Mouse (Mus musculus) hindbrain, embryonic 11.5 days (tissue): ENCODE results near the gene Umad1. TPM values are rescaled to one million over a fixed set of nuclear protein-coding genes. Genes with fewer than 3 reads are reported as not detected.

Source experiments
- ATAC-seq: fragments of 200-750 bp; cut with Nextera tagmentation; 2 replicates; pipeline ENCODE4 v1.8.0; 2017; ENCODE audit warnings: mild to moderate bottlenecking, moderate TSS enrichment, moderate library complexity; ENCODE audit not compliant: low FRiP score
- DNase-seq: peaks from one replicate; pipeline ENCODE4 v3.0.0-alpha.2; 2015; ENCODE audit warnings: low spot score
- H3K27ac ChIP-seq: fragments of 300-500 bp; sonication (generic); 2 replicates; pipeline ENCODE4 v1.5.1; 2014; ENCODE audit warnings: mild to moderate bottlenecking, low read depth, low read length
- H3K27me3 ChIP-seq: fragments of 300-500 bp; sonication (generic); 2 replicates; pipeline ENCODE4 v1.6.1; 2014; ENCODE audit warnings: mild to moderate bottlenecking, low read length, moderate library complexity, mixed read lengths; ENCODE audit not compliant: control insufficient read depth, insufficient read depth
- H3K36me3 ChIP-seq: fragments of 300-500 bp; sonication (generic); 2 replicates; pipeline ENCODE4 v1.6.1; 2014; ENCODE audit warnings: mild to moderate bottlenecking, low read length, moderate library complexity, mixed read lengths; ENCODE audit not compliant: control insufficient read depth, insufficient read depth
- H3K4me1 ChIP-seq: fragments of 300-500 bp; sonication (generic); replicated peaks from 2 replicates; pipeline ENCODE4 v1.6.1; 2014; ENCODE audit warnings: low read length, mixed read lengths; ENCODE audit not compliant: control insufficient read depth, insufficient read depth
- H3K4me2 ChIP-seq: fragments of 300-500 bp; sonication (generic); replicated peaks from 2 replicates; pipeline ENCODE4 v1.6.1; 2014; ENCODE audit warnings: mild to moderate bottlenecking, low read depth, low read length
- H3K4me3 ChIP-seq: fragments of 300-500 bp; sonication (generic); 2 replicates; pipeline ENCODE4 v1.5.1; 2014; ENCODE audit warnings: low read depth, low read length
- H3K9ac ChIP-seq: fragments of 300-500 bp; sonication (generic); 2 replicates; pipeline ENCODE4 v1.6.1; 2014; ENCODE audit warnings: low read depth, low read length
- H3K9me3 ChIP-seq: fragments of 300-500 bp; sonication (generic); 2 replicates; pipeline ENCODE4 v1.6.1; 2016; ENCODE audit warnings: low read length; ENCODE audit not compliant: control insufficient read depth
- WGBS: fragments of 180-500 bp; shearing (Covaris S2); extraction: QIAGEN DNeasy Blood & Tissue Kit; methylation state at CpG from one replicate; pipeline ENCODE4 v1.1.7; 2014; 5-methylcytosine and 5-hydroxymethylcytosine counted together
- polyA plus RNA-seq: library from polyadenylated mRNA; unstranded; fragments of >200 nt; fragmentation: Nextera tagmentation; extraction: Ambion mirVana; gene quantifications from 2 replicates; pipeline ENCODE4 v1.2.1, GENCODE M21; 2014

The Umad1 gene
- polyA plus RNA-seq, 1 experiment from 2014 or later = 28.8 TPM

DNA sequence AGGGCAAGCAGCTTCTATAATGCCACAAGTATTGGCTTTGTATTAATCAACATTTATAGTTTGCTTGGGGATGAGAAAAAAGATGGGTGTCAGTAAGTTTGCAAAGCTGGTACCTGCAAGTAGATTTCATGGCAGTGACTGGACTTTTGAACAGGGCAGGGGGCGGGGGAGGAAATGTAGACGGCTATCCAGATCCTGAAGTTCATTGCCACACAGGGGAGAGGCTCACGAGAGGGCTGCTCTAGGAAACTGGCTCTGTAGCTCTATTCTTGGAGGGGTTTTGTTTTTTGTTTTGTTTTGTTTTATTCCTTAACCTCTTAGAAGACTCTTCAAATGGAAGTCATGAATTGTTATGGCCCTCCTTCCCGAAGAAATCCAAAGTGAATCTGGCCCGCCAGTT lies 162.3 kb downstream of the Umad1 start:
- ATAC-seq = no peak

DNA sequence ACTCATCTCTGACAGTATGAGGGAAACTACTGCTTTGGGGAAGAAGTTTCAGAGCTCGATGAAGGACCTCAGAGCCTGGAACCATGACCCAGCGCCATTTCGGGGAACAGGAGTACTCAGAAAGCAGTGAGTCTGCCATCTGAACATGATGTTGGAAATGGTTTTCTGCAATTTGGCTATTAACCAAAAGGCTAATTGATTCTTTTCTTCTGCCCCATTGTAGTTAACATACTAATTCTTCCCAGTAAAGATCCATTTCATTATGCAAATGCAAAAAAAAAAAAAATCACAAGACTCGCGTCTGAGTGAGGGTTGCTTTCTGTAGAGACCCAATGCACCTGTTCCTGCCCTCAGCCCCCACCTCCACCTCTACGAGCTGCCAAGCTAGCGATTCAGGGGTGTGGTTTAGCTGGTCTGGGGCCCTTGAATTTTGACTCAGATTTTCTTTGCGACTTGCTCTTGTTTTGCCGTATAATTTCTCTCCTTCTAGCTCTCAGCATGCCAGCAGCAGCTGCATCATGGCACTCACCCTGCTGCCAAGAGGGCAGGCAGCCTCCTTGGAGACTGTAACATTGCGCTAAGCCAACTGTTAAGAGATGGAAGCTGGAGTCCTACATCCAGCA lies 163.0 kb downstream of the Umad1 start:
- Histone ChIP-seq H3K9me3 (no peaks in the 10 kb centered on the region), H3K36me3 (no peaks in the 10 kb centered on the region), H3K27me3 (no peaks in the 10 kb centered on the region), H3K4me2 (no peak overlapping the region), H3K4me1 (no peaks in the 10 kb centered on the region), H3K27ac (no peak overlapping the region), H3K4me3 (no peak overlapping the region), H3K9ac (no peak overlapping the region)
- 74% methylated on average over 10 of the region's 10 CpGs for WGBS
- DNase-seq (no peak), ATAC-seq (no peak)

More for the DNA sequence above, 162.3 kb downstream of the Umad1 start:
- no peak overlapping the region for H3K4me2 ChIP-seq
- H3K4me3 ChIP-seq = no peak overlapping the region
- no peak for DNase-seq
- H3K27ac ChIP-seq = no peak overlapping the region
- no peak overlapping the region for H3K9ac ChIP-seq
- no peaks in the 10 kb centered on the region for H3K36me3 ChIP-seq
- H3K27me3 ChIP-seq = no peaks in the 10 kb centered on the region
- WGBS = 83% methylated on average over 5 of the region's 5 CpGs
- no peaks in the 10 kb centered on the region for H3K9me3 ChIP-seq
- no peaks in the 10 kb centered on the region for H3K4me1 ChIP-seq

DNA sequence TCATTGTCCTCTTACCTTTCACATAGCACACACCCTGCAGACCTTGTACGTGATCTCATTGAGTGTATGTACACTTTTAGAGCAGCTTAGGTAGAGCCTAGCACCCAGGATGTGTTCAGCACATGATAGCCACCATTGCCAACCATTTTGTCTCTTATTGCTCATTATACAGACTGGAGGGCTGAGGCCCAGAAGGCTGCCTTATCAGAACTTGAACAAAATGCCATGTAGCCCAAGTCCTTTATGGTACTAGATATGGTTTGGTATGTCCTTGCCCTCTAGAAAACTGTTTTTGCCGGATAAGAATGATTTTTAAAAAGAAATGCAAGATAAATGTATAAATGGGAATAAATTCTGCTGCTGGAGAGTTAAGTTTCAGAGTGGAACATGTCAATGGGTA lies 164.1 kb downstream of the Umad1 start:
- no peak overlapping the region for H3K9ac ChIP-seq
- no peak for DNase-seq
- H3K4me1 ChIP-seq = no peaks in the 10 kb centered on the region
- H3K27ac ChIP-seq = no peak overlapping the region
- no peak for ATAC-seq
- no peaks in the 10 kb centered on the region for H3K9me3 ChIP-seq
- 88% methylated on average over 2 of the region's 2 CpGs for WGBS
- H3K36me3 ChIP-seq = no peaks in the 10 kb centered on the region
- no peaks in the 10 kb centered on the region for H3K27me3 ChIP-seq
- no peak overlapping the region for H3K4me2 ChIP-seq
- H3K4me3 ChIP-seq = no peak overlapping the region

DNA sequence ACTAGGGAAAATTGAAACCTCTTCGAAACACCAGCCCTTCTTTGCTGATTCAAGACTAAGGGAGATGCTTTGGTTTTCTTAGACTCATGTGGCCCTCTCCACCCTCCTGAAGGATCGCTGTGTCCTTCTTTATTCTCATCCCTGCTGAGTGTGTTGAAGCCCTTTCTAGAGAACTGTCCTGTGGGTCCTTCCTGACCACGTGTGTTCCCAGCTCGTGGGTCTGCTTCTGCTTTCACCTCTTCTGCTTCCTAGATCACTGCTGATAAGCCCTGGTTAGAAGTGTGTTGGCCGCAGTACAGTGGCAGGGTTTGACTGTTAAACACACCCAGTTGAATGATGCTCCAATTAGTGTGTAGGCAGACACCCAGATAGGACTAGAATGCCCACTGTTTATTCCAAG lies 168.6 kb downstream of the Umad1 start:
- ATAC-seq (no peak), DNase-seq (no peak)
- no peak overlapping the region for H3K4me2 ChIP-seq
- no peaks in the 10 kb centered on the region for H3K27me3 ChIP-seq
- no peaks in the 10 kb centered on the region for H3K36me3 ChIP-seq
- H3K4me3 ChIP-seq = no peak overlapping the region
- WGBS = 86% methylated on average over 5 of the region's 5 CpGs
- no peaks in the 10 kb centered on the region for H3K4me1 ChIP-seq
- H3K27ac ChIP-seq = no peak overlapping the region
- H3K9me3 ChIP-seq = no peaks in the 10 kb centered on the region
- no peak overlapping the region for H3K9ac ChIP-seq

DNA sequence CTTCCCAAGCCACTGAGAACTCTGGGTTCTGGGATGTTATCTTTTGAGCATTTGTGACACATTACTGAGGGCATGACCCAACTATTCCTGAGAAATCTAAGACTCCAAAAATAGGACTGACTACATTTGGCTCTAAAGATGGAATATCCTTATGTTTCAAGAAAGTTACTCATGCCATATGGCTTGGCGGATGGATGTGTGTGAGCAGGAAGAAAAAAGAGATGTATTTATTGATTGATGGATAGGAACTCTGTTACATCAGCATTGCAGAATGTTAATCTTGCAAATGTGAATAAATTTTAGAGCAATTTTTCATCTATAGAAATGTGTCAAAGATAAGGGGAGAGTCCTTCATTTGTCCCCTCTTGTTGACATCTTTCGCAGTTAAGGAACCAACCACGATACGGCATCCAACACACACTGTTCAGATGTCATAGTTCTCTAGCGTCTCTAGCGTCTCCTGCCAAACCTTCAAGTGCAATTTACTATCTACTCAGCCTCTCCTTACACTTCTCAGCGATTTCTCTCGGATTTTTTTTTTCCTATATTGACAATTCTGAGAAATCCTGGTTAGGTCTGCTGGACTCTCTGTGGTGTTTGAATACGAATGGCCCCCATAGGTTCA lies 171.6 kb downstream of the Umad1 start:
- H3K9me3 ChIP-seq = no peaks in the 10 kb centered on the region
- no peaks in the 10 kb centered on the region for H3K27me3 ChIP-seq
- no peak overlapping the region for H3K4me2 ChIP-seq
- no peaks in the 10 kb centered on the region for H3K36me3 ChIP-seq
- H3K4me3 ChIP-seq = no peak overlapping the region
- DNase-seq (no peak), ATAC-seq (no peak)
- H3K27ac ChIP-seq = no peak overlapping the region
- H3K4me1 ChIP-seq = no peaks in the 10 kb centered on the region
- no peak overlapping the region for H3K9ac ChIP-seq
- WGBS = 92% methylated on average over 9 of the region's 9 CpGs

DNA sequence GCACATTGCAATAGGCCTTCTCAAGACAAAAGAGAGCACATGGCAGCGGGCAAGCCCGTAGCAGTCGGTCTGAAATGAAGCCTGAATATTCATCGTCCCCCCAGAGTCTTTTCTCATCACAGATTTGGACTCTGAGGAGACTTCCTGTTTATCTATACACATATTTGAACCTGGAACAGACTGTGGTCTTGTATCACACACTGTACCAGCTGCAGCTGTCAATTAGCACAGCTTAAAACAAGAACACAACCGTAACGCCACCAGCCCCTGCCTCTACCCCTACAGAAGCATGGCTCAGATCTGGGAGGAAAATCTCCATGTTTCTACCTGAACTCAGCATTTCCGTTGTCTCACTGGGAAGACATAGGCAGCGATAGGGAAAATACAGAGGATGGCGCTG lies 174.1 kb downstream of the Umad1 start:
- DNase-seq = no peak
- H3K4me2 ChIP-seq = no peak overlapping the region
- H3K9me3 ChIP-seq = no peaks in the 10 kb centered on the region
- no peaks in the 10 kb centered on the region for H3K27me3 ChIP-seq
- H3K9ac ChIP-seq = no peak overlapping the region
- no peak overlapping the region for H3K4me3 ChIP-seq
- WGBS = 86% methylated on average over 9 of the region's 9 CpGs
- H3K36me3 ChIP-seq = no peaks in the 10 kb centered on the region
- no peaks in the 10 kb centered on the region for H3K4me1 ChIP-seq
- ATAC-seq = no peak
- no peak overlapping the region for H3K27ac ChIP-seq

DNA sequence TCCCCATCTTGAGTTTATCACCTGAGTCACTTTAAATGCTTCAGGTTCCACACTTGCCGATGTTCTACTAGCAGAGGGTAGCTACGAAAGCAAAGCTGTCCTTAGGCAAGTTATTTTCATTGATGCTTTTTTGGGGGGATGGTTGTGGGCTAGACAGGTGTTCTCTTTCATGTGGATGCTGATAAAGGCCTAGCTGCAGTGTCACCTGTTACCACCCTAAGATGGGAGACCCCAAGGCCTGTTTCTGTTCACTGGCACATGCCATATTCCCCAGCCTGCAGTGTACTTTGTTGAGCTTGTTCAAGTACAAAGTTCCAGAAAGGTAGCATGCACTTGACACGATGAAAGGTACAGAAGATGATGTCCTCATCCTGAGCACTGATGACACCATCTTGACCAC lies 178.8 kb downstream of the Umad1 start:
- WGBS = 92% methylated on average over 3 of the region's 3 CpGs
- Histone ChIP-seq H3K4me2 (no peak overlapping the region), H3K36me3 (no peaks in the 10 kb centered on the region), H3K4me3 (no peak overlapping the region), H3K27me3 (no peaks in the 10 kb centered on the region), H3K4me1 (no peaks in the 10 kb centered on the region), H3K9me3 (no peaks in the 10 kb centered on the region), H3K27ac (no peak overlapping the region), H3K9ac (no peak overlapping the region)
- no peak for DNase-seq
- ATAC-seq = no peak

DNA sequence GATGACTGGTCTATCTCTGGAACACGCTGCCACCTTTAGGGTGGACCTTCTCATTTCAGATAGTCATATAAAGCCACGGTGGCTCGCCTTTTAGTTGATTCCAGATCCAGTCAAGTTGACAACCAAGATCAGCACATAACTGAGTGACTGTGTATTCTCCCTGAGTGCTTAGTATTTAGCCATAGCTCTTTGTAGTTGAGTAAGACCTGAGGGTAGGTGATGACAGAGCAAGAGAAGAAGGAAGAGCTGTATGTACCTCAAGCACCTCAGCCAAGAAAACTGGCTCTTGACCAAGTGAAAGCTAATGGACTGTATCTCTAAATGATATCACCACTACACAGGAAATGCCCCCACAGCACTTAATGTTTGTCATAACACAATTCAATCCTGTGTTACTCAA lies 182.7 kb downstream of the Umad1 start:
- Histone ChIP-seq H3K4me3 (no peak overlapping the region), H3K9ac (no peak overlapping the region), H3K27ac (no peak overlapping the region), H3K4me1 (0 out of 2 replicates have a peak, but pooled peaks cover under 1% of the 10 kb centered on the region), H3K4me2 (no peak overlapping the region), H3K27me3 (no peaks in the 10 kb centered on the region), H3K9me3 (no peaks in the 10 kb centered on the region), H3K36me3 (no peaks in the 10 kb centered on the region)
- ATAC-seq (no peak), DNase-seq (no peak)
- WGBS = 85% methylated on average over 3 of the region's 3 CpGs

DNA sequence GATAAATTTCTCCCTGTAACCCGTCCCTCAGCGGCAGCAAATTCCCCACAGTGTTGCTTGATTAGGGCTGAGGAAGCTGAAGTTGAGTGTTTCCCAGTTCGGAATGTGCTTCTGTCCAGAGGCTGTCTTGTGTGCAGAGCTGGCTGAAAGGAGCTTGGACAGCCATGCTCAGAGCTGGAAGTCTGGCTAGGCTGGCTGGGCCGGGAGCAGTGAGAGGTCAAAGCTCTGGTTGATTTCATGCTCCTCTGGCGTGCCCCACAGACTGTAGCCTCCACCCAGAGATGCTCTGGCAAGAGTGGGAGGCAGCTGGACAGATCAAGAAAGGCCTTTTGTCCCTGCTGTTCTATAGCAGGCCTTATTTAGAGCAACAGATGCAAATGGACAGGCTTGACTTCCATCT lies 187.7 kb downstream of the Umad1 start:
- no peaks in the 10 kb centered on the region for H3K9me3 ChIP-seq
- no peak overlapping the region for H3K4me2 ChIP-seq
- H3K27ac ChIP-seq = peak overlapping the region; percentile 53; the same call in 1 of the 2 replicates
- no peaks in the 10 kb centered on the region for H3K36me3 ChIP-seq
- DNase-seq = peak; percentile 27
- H3K4me1 ChIP-seq = 0 out of 2 replicates have a peak, but pooled peaks cover 4% of the 10 kb centered on the region
- no peak overlapping the region for H3K9ac ChIP-seq
- WGBS = 40% methylated on average over 5 of the region's 5 CpGs
- H3K27me3 ChIP-seq = no peaks in the 10 kb centered on the region
- no peak overlapping the region for H3K4me3 ChIP-seq
- peak; percentile 85 for ATAC-seq
